Mouse (Mus musculus) spleen, postnatal 36 days (tissue): Measurements from ENCODE around the gene Shc1.

Experiments
- DNase-seq, 2 experiments: peaks; one replicate each; pipeline ENCODE4 v3.0.0; 2022; ENCODE audit warnings: low spot score in 2 of 2, mixed read lengths in 1 of 2

Shc1 gene

GRCm38 (mm10) chr3:89418170-89418860 is at the start of gene Shc1, which contains the start of gene Cks1b:
TSS of gene Shc1 (plus strand) at chr3:89418443.
TSS of gene Cks1b (minus strand) at chr3:89418383.
- DNase-seq: peak; percentile 96 to 97

- no peak for DNase-seq
Measured at GRCm38 (mm10) chr3:89373581-89374231, 44.5 kb upstream of the Shc1 start.

- DNase-seq: no peak
Measured at GRCm38 (mm10) chr3:89377831-89378230, 40.4 kb upstream of the Shc1 start.

GRCm38 (mm10) chr3:89378394-89379067 is 39.7 kb upstream of the Shc1 start:
- peak; percentile 64 to 73 for DNase-seq

- DNase-seq: peak; percentile 54 to 57
Measured at GRCm38 (mm10) chr3:89379388-89380131, 38.7 kb upstream of the Shc1 start.

GRCm38 (mm10) chr3:89380291-89380690 is 38.0 kb upstream of the Shc1 start:
- DNase-seq: no peak

- DNase-seq: no peak
Measured at GRCm38 (mm10) chr3:89380711-89381110, 37.5 kb upstream of the Shc1 start.

GRCm38 (mm10) chr3:89381233-89381632 is 37.0 kb upstream of the Shc1 start:
- no peak for DNase-seq

GRCm38 (mm10) chr3:89382033-89382882 is 36.0 kb upstream of the Shc1 start:
- DNase-seq: no peak

GRCm38 (mm10) chr3:89382950-89383349 is 35.3 kb upstream of the Shc1 start:
- DNase-seq: no peak

GRCm38 (mm10) chr3:89383651-89384255 is 34.5 kb upstream of the Shc1 start:
- DNase-seq: no peak

- DNase-seq: no peak
Measured at GRCm38 (mm10) chr3:89384331-89385076, 33.7 kb upstream of the Shc1 start.

- peak; percentile 46 to 55 for DNase-seq
Measured at GRCm38 (mm10) chr3:89385451-89385850, 32.8 kb upstream of the Shc1 start.

- peak; percentile 37 to 46 for DNase-seq
Measured at GRCm38 (mm10) chr3:89386438-89387420, 31.5 kb upstream of the Shc1 start.

GRCm38 (mm10) chr3:89387632-89388031 is 30.6 kb upstream of the Shc1 start:
- DNase-seq: no peak

- no peak for DNase-seq
Measured at GRCm38 (mm10) chr3:89388134-89388881, 29.9 kb upstream of the Shc1 start.

- DNase-seq: peak; percentile 74 to 79
Measured at GRCm38 (mm10) chr3:89388901-89389740, 29.1 kb upstream of the Shc1 start.
